8 mouse cellular contexts compared by ENCODE assay signal in the genomic region with DNA sequence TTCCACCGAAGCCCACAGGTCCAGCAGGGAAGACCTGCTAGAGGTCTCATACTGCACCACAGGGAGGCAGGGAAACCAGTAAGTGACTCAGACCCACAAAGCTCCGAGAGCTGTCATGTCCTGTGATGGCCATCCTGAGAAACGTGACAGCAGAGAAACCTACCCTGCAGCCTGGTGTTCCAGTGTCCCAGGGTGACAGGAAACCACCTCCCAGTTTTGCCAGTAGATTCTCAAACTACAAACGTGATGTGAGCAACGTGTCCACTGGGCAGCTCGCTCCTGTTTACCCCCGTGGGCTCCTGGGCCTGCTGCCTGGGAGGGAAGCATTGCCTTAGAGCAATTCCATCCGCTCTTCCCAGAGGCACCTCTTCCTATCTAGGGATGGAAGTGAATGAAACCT. TPM values are rescaled to one million over a fixed set of nuclear protein-coding genes. Genes with fewer than 3 reads are reported as not detected.
DNase-seq lines count a peak whose midpoint lies in the region; ATAC-seq and TF ChIP-seq lines count a peak whose summit lies in the region.

No protein-coding gene starts in this region.

- peaks cover 36% of the 10 kb centered on the region for H3K36me3 ChIP-seq in E14TG2a.4 (ENCODE audit: insufficient read depth, low read length)
- H3K36me3 ChIP-seq in forebrain, embryonic 11.5 days (ENCODE audit: control insufficient read depth, insufficient read depth, low read length): no peaks in the 10 kb centered on the region
- no peaks in the 10 kb centered on the region; the same call in 1 of the 2 replicates for H3K36me3 ChIP-seq in hindbrain, postnatal 0 days (ENCODE audit: insufficient read depth, low read length)

- 12% methylated on average over 8 of the region's 8 CpGs for WGBS in forebrain, embryonic 11.5 days
- 3% methylated on average over 8 of the region's 8 CpGs for WGBS in hindbrain, postnatal 0 days

- ATAC-seq in forebrain, embryonic 11.5 days (replicated peaks; ENCODE audit: low FRiP score): 0 out of 2 replicates have a peak, but pooled peaks have one; percentile 4
- peak; percentile 4; the same call in 1 of the 2 replicates for ATAC-seq in hindbrain, postnatal 0 days
- ATAC-seq in megakaryocyte-erythroid progenitor cell, adult 5-6 weeks (replicated peaks; ENCODE audit: low FRiP score, low TSS enrichment, poor library complexity, severe bottlenecking): no peak

- no peak for TF ChIP-seq CTCF in E14TG2a.4 (conservative IDR thresholded peaks at IDR 0.05; ENCODE audit: low read length)
- no peak for TF ChIP-seq CTCF in hindbrain, postnatal 0 days (IDR thresholded peaks at IDR 0.05; ENCODE audit: low read depth)

- peak; percentile 24 to 31 for DNase-seq in frontal cortex, postnatal 10 days (ENCODE audit: low spot score in 2 of 2)
- no peak for DNase-seq in frontal cortex, postnatal 25 days (ENCODE audit: low spot score in 2 of 2)
- no peak for DNase-seq in forebrain, embryonic 11.5 days (ENCODE audit: low spot score)
- peak; percentile 34 for DNase-seq in hindbrain, postnatal 0 days (ENCODE audit: low spot score)
- DNase-seq in lung, postnatal 14 days: peak; percentile 26
- no peak for DNase-seq in B cell, adult 2 months

- H3K9me3 ChIP-seq in E14TG2a.4 (ENCODE audit: low read length): no peaks in the 10 kb centered on the region
- H3K9me3 ChIP-seq in forebrain, embryonic 11.5 days (ENCODE audit: control insufficient read depth, low read length): no peaks in the 10 kb centered on the region
- H3K9me3 ChIP-seq in hindbrain, postnatal 0 days (ENCODE audit: low read length): no peaks in the 10 kb centered on the region

- H3K9ac ChIP-seq in forebrain, embryonic 11.5 days (ENCODE audit: low read length): peak overlapping the region; percentile 86
- peak overlapping the region; percentile 76 for H3K9ac ChIP-seq in hindbrain, postnatal 0 days (replicated peaks; ENCODE audit: low read length)

- no peak overlapping the region for H3K27ac ChIP-seq in forebrain, embryonic 11.5 days (ENCODE audit: low read depth, low read length)
- peak overlapping the region; percentile 86 for H3K27ac ChIP-seq in hindbrain, postnatal 0 days

- peaks cover 34% of the 10 kb centered on the region for H3K27me3 ChIP-seq in E14TG2a.4 (ENCODE audit: insufficient read depth, low read length)
- H3K27me3 ChIP-seq in forebrain, embryonic 11.5 days (ENCODE audit: control insufficient read depth, insufficient read depth, low read length): peaks cover 9% of the 10 kb centered on the region
- no peaks in the 10 kb centered on the region for H3K27me3 ChIP-seq in hindbrain, postnatal 0 days (ENCODE audit: insufficient read depth, low read length)

- H3K4me1 ChIP-seq in E14TG2a.4 (replicated peaks; ENCODE audit: low read depth, low read length): peaks cover 52% of the 10 kb centered on the region
- peaks cover 6% of the 10 kb centered on the region for H3K4me1 ChIP-seq in forebrain, embryonic 11.5 days (replicated peaks; ENCODE audit: control insufficient read depth, insufficient read depth, low read length)
- H3K4me1 ChIP-seq in hindbrain, postnatal 0 days (ENCODE audit: insufficient read depth, low read length): peaks cover 28% of the 10 kb centered on the region

- peak overlapping the region; percentile 86 for H3K4me3 ChIP-seq in E14TG2a.4 (replicated peaks; ENCODE audit: low read length)
- peak overlapping the region; percentile 62 for H3K4me3 ChIP-seq in forebrain, embryonic 11.5 days (ENCODE audit: low read depth, low read length)
- H3K4me3 ChIP-seq in hindbrain, postnatal 0 days (ENCODE audit: low read length): peak overlapping the region; percentile 65

- H3K4me2 ChIP-seq in forebrain, embryonic 11.5 days (ENCODE audit: low read depth, low read length, severe bottlenecking): peak overlapping the region; percentile 86
- H3K4me2 ChIP-seq in hindbrain, postnatal 0 days (ENCODE audit: low read depth, low read length): peak overlapping the region; percentile 74

RNA-seq across cellular contexts. Expression of a gene that starts 53.2 kb away (rescaled TPM):
- 14.1 and 18.4 TPM in 2 replicates for polyA plus RNA-seq in forebrain, embryonic 11.5 days (2014; fragmentation: Nextera tagmentation; extraction: Ambion mirVana)
- 15.6 and 21.3 TPM in 2 replicates for total RNA-seq in hindbrain, postnatal 0 days (2014; rRNA removed)
- 18.5 and 19.6 TPM in 2 replicates for polyA plus RNA-seq in hindbrain, postnatal 0 days (2015; fragmentation: Nextera tagmentation; extraction: Ambion mirVana)
- 5.4 and 7.9 TPM in 2 replicates for total RNA-seq in megakaryocyte-erythroid progenitor cell, adult 5-6 weeks (2014; fragmentation: Nextera tagmentation)
- 6.2 and 12.1 TPM in 2 replicates for total RNA-seq in megakaryocyte-erythroid progenitor cell, adult 5-6 weeks (2017)

Comparison
In these comparisons a context has a peak if more than half of its experiments do, and no peak if none do; other contexts are left out.
1. DNase-seq: peak in frontal cortex, postnatal 10 days (2 of 2), hindbrain, postnatal 0 days (single experiment) and lung, postnatal 14 days (single experiment); none in frontal cortex, postnatal 25 days (0 of 2), forebrain, embryonic 11.5 days (single experiment) and B cell, adult 2 months (0 of 2).
2. Peak in every context shown above with its lines, with median percentiles within 50 percentile points of each other: H3K4me3 ChIP-seq.